Mouse (Mus musculus) megakaryocyte, embryonic 14.5 days (primary cell): ENCODE measurements around the gene Bysl. TPM values are rescaled to one million over a fixed set of nuclear protein-coding genes. Genes with fewer than 3 reads are reported as not detected.
"Not testable (repeated sequence)": the region's sequence is repeated elsewhere in the genome, so short reads cannot be mapped to it uniquely, and the experiment has no call there.

ENCODE experiments used
- H3K27me3 ChIP-seq: replicated peaks from 2 replicates; pipeline ENCODE3; 2012; ENCODE audit warnings: inconsistent platforms
- H3K36me3 ChIP-seq: replicated peaks from 2 replicates; pipeline ENCODE3; 2012; ENCODE audit warnings: low read length, inconsistent platforms, mixed read lengths
- H3K4me1 ChIP-seq: 2 replicates; pipeline ENCODE4 v1.6.1; 2012; ENCODE audit warnings: inconsistent platforms
- H3K4me3 ChIP-seq: replicated peaks from 2 replicates; pipeline ENCODE3; 2012; ENCODE audit warnings: moderate library complexity, mild to moderate bottlenecking, inconsistent platforms
- H3K9me3 ChIP-seq: 2 replicates; pipeline ENCODE4 v1.6.1; 2012; ENCODE audit warnings: inconsistent platforms
- FLI1 ChIP-seq: IDR thresholded peaks from 2 replicates; pipeline ENCODE4 v1.6.1; 2012; ENCODE audit warnings: low read length, inconsistent platforms, mixed read lengths
- GATA1 ChIP-seq: IDR thresholded peaks from 3 replicates; pipeline ENCODE4 v1.6.1; 2012; ENCODE audit warnings: mixed read lengths, low read length, inconsistent platforms, borderline replicate concordance
- polyA plus RNA-seq: library from polyadenylated mRNA; stranded (reverse); fragments of >175 nt; gene quantifications from 2 replicates; pipeline ENCODE4 v1.2.3, GENCODE M21; 2012; ENCODE audit warnings: low replicate concordance; ENCODE audit not compliant: insufficient read depth

Gene Bysl
- polyA plus RNA-seq, 1 experiment, result 17.7 TPM

DNA sequence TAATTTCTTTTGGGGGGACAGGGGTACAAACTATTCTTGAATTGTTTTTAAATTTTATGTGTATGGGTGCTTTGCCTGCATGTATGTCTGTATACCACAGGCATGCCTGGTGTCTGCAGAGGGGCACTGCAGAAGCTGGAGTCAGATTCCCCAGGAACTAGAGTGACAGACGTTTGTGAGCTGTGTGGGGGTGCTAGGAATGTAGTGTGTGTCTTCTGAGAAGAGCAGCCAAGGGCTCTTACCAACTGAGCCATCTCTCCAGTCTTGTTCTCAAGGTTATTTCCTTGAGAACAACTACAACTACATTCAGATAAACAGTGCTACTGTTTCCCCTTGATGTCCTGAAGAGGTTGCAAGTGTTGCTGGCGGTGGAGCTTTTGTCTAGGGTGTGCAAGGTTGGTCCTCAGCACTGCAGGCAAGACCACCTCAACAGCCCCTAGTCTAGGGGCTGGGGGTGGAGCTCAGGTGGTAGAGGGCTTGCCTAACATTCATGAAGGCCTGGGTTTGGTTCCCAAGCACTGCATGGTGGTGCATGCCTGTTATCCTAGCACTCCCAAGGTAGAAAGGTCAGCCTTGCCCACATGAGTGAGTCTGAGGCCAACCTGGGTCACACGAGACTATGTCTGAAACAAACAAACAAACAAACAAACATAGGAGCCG is 21.0 kb upstream of the Bysl start:
- peaks cover 34% of the 10 kb centered on the region for H3K4me1 ChIP-seq
- no peak overlapping the region for H3K4me3 ChIP-seq
- H3K36me3 ChIP-seq, result peaks cover 7% of the 10 kb centered on the region

DNA sequence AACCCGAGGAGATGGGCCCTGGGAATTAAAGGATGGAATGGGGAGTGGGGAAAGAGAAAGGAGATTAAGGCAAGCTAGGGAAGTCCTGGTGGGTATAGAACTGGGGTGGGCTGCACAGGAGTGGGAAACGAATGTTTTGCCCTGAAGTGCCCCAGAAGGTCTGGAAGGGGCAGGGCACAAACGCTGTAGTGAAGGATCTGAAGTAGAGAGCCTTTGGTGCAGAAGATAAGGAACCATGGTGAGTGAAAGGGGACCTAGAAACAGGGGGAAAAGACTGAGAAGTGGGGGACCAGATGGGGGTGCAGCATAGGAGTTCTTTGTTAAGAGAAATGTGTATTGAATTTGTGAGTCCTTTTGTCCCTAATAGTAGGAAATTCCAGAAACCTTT is 19.4 kb upstream of the Bysl start, which contains the start of gene Usp49:
Gene Usp49, plus strand, starts transcription at position 13 of the 388 bp plus-strand sequence.
- peak within 1 kb of the TSS; percentile 94 for H3K4me3 ChIP-seq
- no peak for TF ChIP-seq GATA1
- TF ChIP-seq FLI1, result no peak
- H3K27me3 ChIP-seq, result no peaks in the 10 kb centered on the region
- no peaks in the 10 kb centered on the region for H3K9me3 ChIP-seq
- H3K4me1 ChIP-seq, result peaks cover 34% of the 10 kb centered on the region
- H3K36me3 ChIP-seq, result peaks cover 16% of the 10 kb centered on the region

More for the DNA sequence above, 21.0 kb upstream of the Bysl start:
- no peaks in the 10 kb centered on the region for H3K9me3 ChIP-seq
- TF ChIP-seq GATA1 (no peak), FLI1 (no peak)
- no peaks in the 10 kb centered on the region for H3K27me3 ChIP-seq

DNA sequence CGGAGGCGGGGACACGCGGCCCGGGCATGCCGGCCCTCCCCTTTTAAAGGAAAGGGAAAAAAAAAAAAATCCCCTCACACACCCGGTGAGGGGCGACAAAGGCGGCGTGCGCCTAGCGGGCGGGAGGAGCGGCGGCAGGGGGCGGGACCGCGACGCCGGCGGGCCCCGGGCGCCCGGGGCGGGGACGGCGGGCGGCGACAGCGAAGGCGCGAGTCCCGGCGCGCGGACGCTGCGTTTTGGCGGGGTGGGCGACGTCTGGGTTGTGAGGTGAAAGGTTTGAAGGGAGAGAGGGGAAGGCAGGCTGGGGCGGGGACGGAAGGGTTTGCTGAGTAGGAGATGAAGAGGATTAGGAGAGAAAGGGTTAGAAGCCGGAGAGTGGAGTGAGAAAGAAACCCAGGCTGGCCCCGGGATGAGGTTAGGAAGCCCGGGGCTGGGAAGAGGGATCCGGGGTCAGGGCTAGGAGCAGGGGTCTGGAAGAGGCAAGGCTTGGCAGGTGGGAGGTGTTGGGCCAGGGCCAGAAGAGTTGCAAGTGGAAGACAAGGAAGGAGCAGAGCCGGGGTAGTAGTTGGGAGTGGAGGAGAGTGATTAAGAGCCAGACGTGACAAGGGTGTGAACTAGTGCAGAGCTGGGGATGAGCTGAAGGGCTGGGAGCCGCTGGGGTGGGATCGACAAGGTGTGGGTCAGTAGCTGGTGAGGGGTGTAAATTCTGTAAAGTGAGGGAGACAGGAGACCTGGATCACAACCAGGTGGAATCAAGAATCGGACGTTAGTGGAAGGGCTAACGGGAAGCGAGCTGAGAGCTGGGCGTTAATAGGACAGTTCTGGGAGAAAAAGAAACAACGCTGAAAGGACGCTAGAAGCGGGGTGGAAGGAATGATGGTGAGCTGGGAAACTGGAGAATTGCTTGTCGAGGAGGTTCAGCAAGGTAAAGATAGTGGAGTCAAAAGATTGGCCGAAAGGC is 18.7 kb upstream of the Bysl start:
- H3K27me3 ChIP-seq, result no peaks in the 10 kb centered on the region
- H3K4me1 ChIP-seq, result peaks cover 34% of the 10 kb centered on the region
- no peaks in the 10 kb centered on the region for H3K9me3 ChIP-seq
- peak overlapping the region; percentile 94 for H3K4me3 ChIP-seq
- peaks cover 20% of the 10 kb centered on the region for H3K36me3 ChIP-seq
- TF ChIP-seq FLI1 (no peak), GATA1 (no peak)

DNA sequence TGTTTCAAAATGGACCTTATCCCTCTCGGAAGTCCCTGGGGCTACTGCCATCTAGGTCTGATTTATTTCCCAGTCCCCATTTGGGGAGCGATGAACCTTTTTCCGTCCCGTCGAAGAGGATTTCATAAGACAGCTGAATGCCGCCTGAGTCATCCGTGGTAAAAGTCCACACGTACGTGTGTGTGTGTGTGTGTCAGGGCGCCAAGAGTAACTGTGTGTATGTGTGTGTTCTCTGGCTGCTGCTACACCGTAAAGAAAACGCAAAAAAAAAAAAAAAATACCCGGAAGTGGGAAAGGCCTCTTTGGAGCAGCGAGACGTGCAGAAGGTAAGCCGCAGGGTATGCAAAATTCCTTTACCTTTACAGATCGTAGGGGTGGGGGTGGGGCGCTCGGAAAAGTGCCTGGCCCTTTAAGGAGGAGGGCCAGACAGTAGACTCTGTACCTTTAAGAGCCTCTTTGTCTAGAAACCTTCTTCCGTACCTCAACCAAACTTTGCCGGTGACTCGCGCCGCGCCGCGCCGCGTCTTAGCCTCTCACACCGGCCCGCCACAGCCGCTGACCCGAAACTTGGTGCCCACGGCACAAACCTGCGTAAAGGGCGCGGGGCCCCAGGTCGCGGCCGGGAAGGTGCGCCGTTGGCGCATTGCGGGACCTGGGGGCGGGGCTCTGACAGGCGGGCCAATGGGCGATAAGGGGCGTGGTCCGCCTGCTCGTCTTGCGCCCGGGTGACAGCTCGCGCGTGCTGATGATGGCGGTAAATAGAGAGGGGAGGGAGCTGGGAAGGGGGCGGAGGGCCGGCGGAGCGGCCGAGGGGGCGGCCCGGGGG is 17.8 kb upstream of the Bysl start:
- H3K4me3 ChIP-seq, result peak overlapping the region; percentile 94
- H3K9me3 ChIP-seq, result no peaks in the 10 kb centered on the region
- H3K36me3 ChIP-seq, result peaks cover 29% of the 10 kb centered on the region
- no peak for TF ChIP-seq FLI1
- no peak for TF ChIP-seq GATA1
- no peaks in the 10 kb centered on the region for H3K27me3 ChIP-seq
- peaks cover 34% of the 10 kb centered on the region for H3K4me1 ChIP-seq

DNA sequence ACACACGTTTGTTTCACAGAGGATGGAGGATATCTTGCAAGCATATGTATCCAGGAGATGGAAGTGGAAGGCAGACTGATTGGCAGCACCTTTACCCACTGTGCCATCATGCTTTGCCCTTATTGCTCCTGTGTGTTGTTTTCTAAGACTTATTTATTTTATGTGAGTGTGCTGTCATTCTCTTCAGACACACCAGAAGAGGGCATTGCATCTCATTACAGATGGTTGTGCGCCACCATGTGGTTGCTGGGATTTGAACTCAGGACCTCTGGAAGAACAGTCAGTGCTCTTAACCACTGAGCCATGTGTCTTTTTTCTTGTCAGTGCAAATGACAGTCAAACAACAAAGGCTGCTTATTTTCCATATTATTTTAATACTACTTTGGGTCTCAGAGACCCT is 16.5 kb upstream of the Bysl start:
- peaks cover 34% of the 10 kb centered on the region for H3K4me1 ChIP-seq
- TF ChIP-seq GATA1 (no peak), FLI1 (no peak)
- H3K4me3 ChIP-seq, result peak overlapping the region; percentile 46
- peaks cover 40% of the 10 kb centered on the region for H3K36me3 ChIP-seq
- H3K27me3 ChIP-seq, result no peaks in the 10 kb centered on the region
- no peaks in the 10 kb centered on the region for H3K9me3 ChIP-seq

DNA sequence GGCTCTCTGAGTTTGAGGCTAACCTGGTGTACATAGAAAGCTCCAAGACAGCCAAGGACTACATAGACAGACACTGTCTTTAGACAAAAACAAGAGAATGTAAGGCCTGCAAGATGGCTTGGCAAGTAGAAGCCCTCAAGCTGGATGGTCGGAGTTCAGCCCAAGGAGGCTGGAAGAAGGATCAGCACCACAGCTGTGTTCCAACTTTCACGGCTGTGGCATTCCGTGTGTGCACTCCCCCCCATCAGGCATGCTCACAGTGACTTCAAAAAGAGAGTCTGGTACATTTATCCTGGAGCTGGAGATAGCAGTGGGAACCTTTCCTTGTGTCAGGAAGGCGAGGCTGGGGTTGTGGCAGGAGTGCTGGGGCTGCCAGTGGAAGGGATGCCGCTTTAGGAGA is 14.7 kb upstream of the Bysl start:
- peaks cover 55% of the 10 kb centered on the region for H3K36me3 ChIP-seq
- no peaks in the 10 kb centered on the region for H3K27me3 ChIP-seq
- peaks cover 26% of the 10 kb centered on the region for H3K4me1 ChIP-seq
- no peak overlapping the region for H3K4me3 ChIP-seq
- TF ChIP-seq FLI1 (no peak), GATA1 (no peak)
- H3K9me3 ChIP-seq, result no peaks in the 10 kb centered on the region

DNA sequence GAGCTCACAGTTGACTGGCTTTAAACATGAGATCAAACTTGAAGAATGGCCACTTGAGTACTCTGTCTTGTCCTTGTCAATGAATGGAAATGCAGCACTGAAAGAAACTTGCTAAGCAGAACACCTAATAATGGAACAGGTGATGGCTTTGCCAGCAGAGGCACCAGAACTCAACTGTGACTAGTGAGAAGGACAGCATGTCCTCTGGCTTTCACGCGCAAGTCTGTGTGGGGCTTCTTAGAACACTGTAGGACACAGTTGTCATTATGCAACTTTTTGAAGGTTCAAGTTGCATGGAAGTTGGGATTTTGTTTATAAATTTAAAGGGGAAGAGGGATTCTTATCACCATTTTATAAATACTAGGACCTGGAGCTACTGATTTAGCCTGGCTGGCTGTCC is 13.8 kb upstream of the Bysl start:
- Histone ChIP-seq H3K9me3 (no peaks in the 10 kb centered on the region), H3K4me3 (no peak overlapping the region), H3K36me3 (peaks cover 63% of the 10 kb centered on the region), H3K4me1 (peaks cover 17% of the 10 kb centered on the region), H3K27me3 (no peaks in the 10 kb centered on the region)
- TF ChIP-seq GATA1 (no peak), FLI1 (no peak)

DNA sequence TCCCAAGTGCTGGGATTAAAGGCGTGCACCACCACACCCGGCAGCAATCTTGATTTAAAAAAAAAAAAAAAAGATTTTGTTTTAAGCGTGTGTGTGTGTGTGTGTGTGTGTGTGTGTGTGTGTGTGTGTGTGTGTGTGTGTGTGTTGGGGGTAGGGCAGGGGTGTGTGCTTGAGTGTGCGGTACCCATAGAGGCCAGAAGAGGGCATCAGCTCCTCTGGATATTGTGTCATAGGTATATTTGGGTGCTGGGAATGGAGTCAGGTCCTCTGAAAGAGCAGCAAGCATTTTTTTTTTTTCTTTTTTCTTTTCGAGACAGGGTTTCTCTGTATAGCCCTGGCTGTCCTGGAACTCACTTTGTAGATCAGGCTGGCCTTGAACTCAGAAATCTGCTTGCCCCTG is 13.3 kb upstream of the Bysl start:
- H3K4me3 ChIP-seq, H3K9me3 ChIP-seq, H3K27me3 ChIP-seq: not testable (repeated sequence)
- peaks cover 15% of the 10 kb centered on the region; the same call in 1 of the 2 replicates for H3K4me1 ChIP-seq
- H3K36me3 ChIP-seq, result peaks cover 68% of the 10 kb centered on the region

DNA sequence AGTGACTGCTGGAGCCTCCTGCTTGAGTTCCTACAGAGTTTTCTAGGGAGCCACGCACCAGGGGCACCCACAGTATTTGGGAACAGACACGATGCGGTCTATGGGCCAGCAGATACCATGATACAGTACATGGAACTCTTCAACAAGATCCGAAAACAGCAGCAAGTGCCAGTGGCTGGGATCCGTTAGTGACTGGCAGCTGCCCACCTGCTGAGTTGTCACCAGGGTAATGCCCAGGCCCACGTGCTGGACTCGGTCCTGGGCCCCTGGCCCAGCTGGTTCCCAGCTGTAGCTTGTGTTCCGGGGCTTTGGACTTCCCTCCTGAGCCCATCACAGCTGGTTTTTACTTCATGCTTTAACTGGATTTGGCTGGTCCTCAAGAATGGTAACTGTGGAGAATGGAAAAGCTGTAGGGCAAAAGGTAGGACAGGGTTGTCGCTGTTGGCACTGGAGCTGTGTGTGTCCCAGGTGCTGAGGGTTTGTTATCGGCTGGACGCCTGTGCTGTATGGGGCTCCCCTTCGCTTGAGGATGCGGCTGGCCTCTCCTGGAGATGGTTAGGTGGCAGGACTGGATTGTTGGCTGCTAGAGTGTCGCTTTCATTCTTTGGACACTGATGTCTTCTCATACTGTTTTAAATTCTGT is 11.7 kb upstream of the Bysl start:
- H3K36me3 ChIP-seq, result peaks cover 82% of the 10 kb centered on the region

More for the DNA sequence above, 11.7 kb upstream of the Bysl start:
- no peaks in the 10 kb centered on the region for H3K27me3 ChIP-seq
- no peaks in the 10 kb centered on the region for H3K9me3 ChIP-seq
- H3K4me3 ChIP-seq, result no peak overlapping the region
- peaks cover 11% of the 10 kb centered on the region; the same call in 1 of the 2 replicates for H3K4me1 ChIP-seq
- TF ChIP-seq GATA1, result no peak
- TF ChIP-seq FLI1, result no peak
